Mouse (Mus musculus) spleen, adult 2 months (tissue): ENCODE data around the gene Gm8653.
"Not testable (repeated sequence)": the region's sequence is repeated elsewhere in the genome, so short reads cannot be mapped to it uniquely, and the experiment has no call there.

Source experiments
- CTCF ChIP-seq: fragments of 200-500 bp; IDR thresholded peaks from 2 replicates; pipeline ENCODE4 v1.5.1; 2011; ENCODE audit warnings: mild to moderate bottlenecking, inconsistent platforms; ENCODE audit not compliant: insufficient read depth, insufficient read length, insufficient replicate concordance; ENCODE audit errors: extremely low read depth
- POLR2A ChIP-seq: fragments of 200-500 bp; IDR thresholded peaks from 2 replicates; pipeline ENCODE4 v1.6.1; 2011; ENCODE audit warnings: low read depth, low read length, inconsistent platforms

- not testable (repeated sequence) for TF ChIP-seq CTCF, POLR2A
These were observed 12.0 kb downstream of the Gm8653 start, which contains the start of gene Vmn1r143 for GRCm38 (mm10) chr7:22189077-22189476.
